Mouse (Mus musculus) myocyte (in vitro differentiated cells): Measurements from ENCODE around the gene Rpl22. TPM values are rescaled to one million over a fixed set of nuclear protein-coding genes. Genes with fewer than 3 reads are reported as not detected.

Experiments
- H3K27me3 ChIP-seq: one replicate; pipeline ENCODE4 v1.6.1; 2011; ENCODE audit not compliant: control insufficient read depth, insufficient read depth, insufficient read length
- H3K36me3 ChIP-seq: one replicate; pipeline ENCODE4 v1.6.1; 2011; ENCODE audit not compliant: control insufficient read depth, insufficient read depth
- H3K4me2 ChIP-seq: one replicate; pipeline ENCODE4 v1.6.1; 2011; ENCODE audit warnings: low read depth, control low read depth
- H3K4me3 ChIP-seq: one replicate; pipeline ENCODE4 v1.5.1; 2011; ENCODE audit warnings: mild to moderate bottlenecking, control low read depth, moderate library complexity
- H3K79me2 ChIP-seq: one replicate; pipeline ENCODE4 v1.6.1; 2011; ENCODE audit not compliant: control insufficient read depth, insufficient read depth
- H3ac ChIP-seq: one replicate; pipeline ENCODE4 v1.6.1; 2011; ENCODE audit not compliant: control insufficient read depth, insufficient read length
- CEBPB ChIP-seq: IDR thresholded peaks from 2 replicates; pipeline ENCODE4 v1.6.1; 2011; ENCODE audit warnings: mild to moderate bottlenecking, moderate library complexity; ENCODE audit not compliant: poor library complexity, insufficient read depth, severe bottlenecking
- E2F4 ChIP-seq: IDR thresholded peaks from one replicate; pipeline ENCODE4 v1.6.1; 2011; ENCODE audit warnings: mild to moderate bottlenecking, control low read depth, moderate library complexity; ENCODE audit not compliant: insufficient read depth
- MAX ChIP-seq: IDR thresholded peaks from one replicate; pipeline ENCODE4 v1.6.1; 2011; ENCODE audit warnings: low read depth, mild to moderate bottlenecking, control low read depth
- MYOD1 ChIP-seq, 3 experiments: IDR thresholded peaks; one replicate each; pipeline ENCODE4 v1.6.1; 2011; ENCODE audit warnings: control low read depth in 2 of 3, low read depth in 2 of 3, mild to moderate bottlenecking in 2 of 3, moderate library complexity in 1 of 3; ENCODE audit not compliant: insufficient read length in 2 of 3, control insufficient read depth in 1 of 3
- MYOG ChIP-seq, 3 experiments: IDR thresholded peaks; one replicate each; pipeline ENCODE4 v1.6.1; 2011; ENCODE audit warnings: control low read depth in 2 of 3, low read depth in 2 of 3, mild to moderate bottlenecking in 2 of 3; ENCODE audit not compliant: insufficient read length in 2 of 3, control insufficient read depth in 1 of 3, insufficient read depth in 1 of 3
- POLR2A ChIP-seq: IDR thresholded peaks from one replicate; pipeline ENCODE4 v1.6.1; 2011; ENCODE audit warnings: low read depth, mild to moderate bottlenecking, control low read depth, moderate library complexity; ENCODE audit not compliant: insufficient read length
- POLR2AphosphoS2 ChIP-seq: IDR thresholded peaks from one replicate; pipeline ENCODE4 v1.6.1; 2011; ENCODE audit warnings: low read depth, control low read depth; ENCODE audit not compliant: insufficient read length
- REST ChIP-seq: IDR thresholded peaks from one replicate; pipeline ENCODE4 v1.6.1; 2011; ENCODE audit warnings: mild to moderate bottlenecking, control low read depth, moderate library complexity; ENCODE audit not compliant: insufficient read depth, insufficient read length
- SRF ChIP-seq: IDR thresholded peaks from one replicate; pipeline ENCODE4 v1.6.1; 2011; ENCODE audit warnings: low read depth; ENCODE audit not compliant: control insufficient read depth, insufficient read length
- TCF12 ChIP-seq: IDR thresholded peaks from one replicate; pipeline ENCODE4 v1.6.1; 2011; ENCODE audit warnings: mild to moderate bottlenecking, control low read depth; ENCODE audit not compliant: poor library complexity, insufficient read depth, severe bottlenecking
- TCF3 ChIP-seq: IDR thresholded peaks from one replicate; pipeline ENCODE4 v1.6.1; 2011; ENCODE audit warnings: low read depth, control low read depth; ENCODE audit not compliant: insufficient read length
- USF1 ChIP-seq: IDR thresholded peaks from one replicate; pipeline ENCODE4 v1.6.1; 2011; ENCODE audit warnings: low read depth, mild to moderate bottlenecking, control low read depth, moderate library complexity
- polyA plus RNA-seq: library from polyadenylated mRNA; unstranded; fragments of >200 nt; fragmentation: generic; extraction: Trizol; gene quantifications from one replicate; pipeline ENCODE4 v1.2.1, GENCODE M21; 2012; ENCODE audit warnings: missing spikeins

Rpl22 gene
- polyA plus RNA-seq, 1 experiment, result 1,218 TPM

DNA sequence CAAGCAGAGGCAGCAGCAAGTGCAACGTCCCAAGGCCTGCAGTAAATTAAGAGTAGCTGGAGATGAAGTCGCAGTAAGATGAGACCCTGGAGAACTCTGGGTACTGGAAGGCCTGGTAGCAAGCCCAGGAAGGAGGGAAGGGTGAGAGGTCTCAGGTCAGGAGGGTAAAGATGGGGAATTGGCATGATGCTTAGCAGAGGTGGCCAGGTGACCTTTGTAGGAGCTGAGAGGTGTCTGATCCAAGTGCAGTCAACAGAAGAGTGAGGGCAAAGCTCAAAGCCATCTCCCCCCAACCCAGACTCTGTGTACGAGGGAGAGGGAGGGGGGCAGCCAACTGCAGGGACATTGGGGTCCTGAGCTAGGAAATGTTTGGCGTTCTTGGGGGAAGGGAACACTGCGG is 4.1 kb upstream of the Rpl22 start:
- Histone ChIP-seq H3K4me3 (no peak overlapping the region), H3K4me2 (no peak overlapping the region), H3K36me3 (no peaks in the 10 kb centered on the region), H3ac (no peak overlapping the region), H3K79me2 (peaks cover 8% of the 10 kb centered on the region), H3K27me3 (no peaks in the 10 kb centered on the region)
- no peak for TF ChIP-seq TCF3

DNA sequence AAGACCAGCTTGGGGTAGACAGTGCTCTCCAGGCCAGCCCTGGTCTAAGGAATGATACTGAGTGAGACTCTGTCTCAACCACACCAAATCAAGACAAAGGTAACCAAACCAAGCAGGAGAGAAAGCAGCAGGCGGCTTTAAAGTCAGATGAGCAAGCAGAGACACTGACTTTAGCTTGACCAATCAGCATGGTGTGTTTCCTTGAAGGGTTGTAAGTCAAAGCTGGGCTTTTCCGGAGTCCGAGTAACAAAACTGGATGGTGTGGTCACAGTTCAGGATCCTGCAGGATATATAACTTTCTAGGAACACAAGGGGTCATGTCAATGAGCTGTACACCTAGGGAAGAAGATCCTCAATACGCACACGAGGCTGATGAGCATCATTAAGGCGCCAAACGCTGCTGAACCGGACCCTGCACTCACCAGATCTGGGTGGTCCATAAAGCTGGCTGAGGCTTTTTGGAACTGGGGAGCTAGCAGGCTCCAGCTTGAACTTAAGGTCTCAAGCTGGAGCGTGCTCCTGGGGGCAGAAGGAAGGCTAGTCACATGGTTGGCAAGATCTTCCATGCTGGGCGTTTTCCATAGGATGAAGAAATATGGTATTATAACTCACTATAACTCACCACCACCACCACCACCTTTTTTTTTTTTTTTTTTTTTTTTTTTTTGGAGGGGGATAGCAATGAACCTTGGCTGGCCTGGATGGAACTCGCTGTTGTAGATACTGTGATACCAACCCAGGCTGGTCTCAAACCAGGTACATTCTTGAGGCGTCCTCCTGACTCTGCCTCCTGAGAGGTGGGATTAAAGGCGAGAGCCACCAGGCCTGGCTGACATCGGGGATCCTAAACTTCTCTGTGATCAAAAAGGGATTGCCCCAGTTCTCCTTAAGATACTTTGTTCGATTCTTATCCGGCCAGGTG is 640 bp upstream of the Rpl22 start:
- TF ChIP-seq MYOG (IDR thresholded peaks at IDR 0.05; ENCODE audit: control insufficient read depth in 1 of 3, insufficient read depth in 1 of 3, insufficient read length in 2 of 3, low read depth in 2 of 3) (no peak), SRF (no peak), MAX (no peak), TCF3 (no peak), POLR2A (no peak), MYOD1 (IDR thresholded peaks at IDR 0.05; ENCODE audit: control insufficient read depth in 1 of 3, insufficient read length in 2 of 3, low read depth in 2 of 3) (no peak)
- H3ac ChIP-seq, result peak overlapping the region; percentile 58
- peaks cover 12% of the 10 kb centered on the region for H3K36me3 ChIP-seq
- peaks cover 42% of the 10 kb centered on the region for H3K79me2 ChIP-seq
- no peaks in the 10 kb centered on the region for H3K27me3 ChIP-seq
- peak overlapping the region; percentile 75 for H3K4me2 ChIP-seq
- H3K4me3 ChIP-seq, result peak overlapping the region; percentile 82

DNA sequence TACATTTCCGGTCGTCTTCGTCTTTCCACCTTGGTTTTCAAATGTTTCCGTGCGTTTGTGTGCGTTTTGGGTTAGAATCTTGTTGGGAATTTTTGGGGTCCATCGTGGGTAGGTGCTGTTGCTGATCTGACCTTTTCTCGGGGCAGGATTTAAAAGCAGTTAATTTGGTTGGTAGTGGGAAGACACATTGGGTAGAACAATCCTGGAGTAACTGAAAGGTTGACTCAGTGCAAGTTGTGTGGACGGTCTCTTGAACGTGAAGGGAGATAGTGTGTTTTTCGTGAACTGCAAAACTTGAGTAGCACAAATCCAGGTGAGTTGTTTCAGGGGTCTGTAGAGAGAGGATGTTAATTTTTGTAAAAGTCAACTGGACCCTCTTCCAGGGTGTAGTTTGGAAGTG is 1.0 kb downstream of the Rpl22 start:
- Histone ChIP-seq H3ac (peak overlapping the region; percentile 58), H3K27me3 (no peaks in the 10 kb centered on the region), H3K79me2 (peaks cover 48% of the 10 kb centered on the region), H3K4me3 (peak overlapping the region; percentile 82), H3K4me2 (peak overlapping the region; percentile 94), H3K36me3 (peaks cover 23% of the 10 kb centered on the region)
- TF ChIP-seq MYOD1 (IDR thresholded peaks at IDR 0.05; ENCODE audit: control insufficient read depth in 1 of 3, insufficient read length in 2 of 3, low read depth in 2 of 3) (no peak), MAX (no peak), CEBPB (no peak), MYOG (IDR thresholded peaks at IDR 0.05; ENCODE audit: control insufficient read depth in 1 of 3, insufficient read depth in 1 of 3, insufficient read length in 2 of 3, low read depth in 2 of 3) (no peak), POLR2A (no peak), USF1 (no peak), SRF (no peak), TCF3 (no peak), TCF12 (no peak), REST (no peak), POLR2AphosphoS2 (no peak), E2F4 (no peak)

DNA sequence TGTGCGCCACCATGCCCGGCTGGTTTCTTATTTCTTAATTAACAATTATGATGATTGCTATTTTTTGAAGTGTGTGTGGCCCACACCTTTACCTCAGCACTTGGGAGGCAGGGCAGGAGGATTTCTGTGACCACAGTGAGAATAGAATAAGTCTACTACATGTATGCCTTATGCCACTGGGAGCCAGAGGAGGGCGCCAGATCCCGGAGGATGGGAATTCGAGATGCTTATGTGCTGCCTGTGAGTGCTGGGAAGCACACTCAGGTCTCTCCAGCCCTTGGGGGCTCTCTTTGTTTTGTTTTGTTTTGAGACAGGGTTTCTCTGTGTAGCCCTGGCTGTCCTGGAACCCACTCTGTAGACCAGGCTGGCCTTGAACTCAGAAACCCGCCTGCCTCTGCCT is 3.1 kb downstream of the Rpl22 start:
- Histone ChIP-seq H3K27me3 (no peaks in the 10 kb centered on the region), H3K79me2 (peaks cover 48% of the 10 kb centered on the region), H3K4me2 (no peak overlapping the region), H3K36me3 (peaks cover 36% of the 10 kb centered on the region), H3ac (no peak overlapping the region), H3K4me3 (no peak overlapping the region)
- TF ChIP-seq TCF12, result no peak
- no peak for TF ChIP-seq MYOG (IDR thresholded peaks at IDR 0.05; ENCODE audit: control insufficient read depth in 1 of 3, insufficient read depth in 1 of 3, insufficient read length in 2 of 3, low read depth in 2 of 3)
- no peak for TF ChIP-seq MAX
- no peak for TF ChIP-seq USF1
- no peak for TF ChIP-seq POLR2AphosphoS2
- TF ChIP-seq SRF, result no peak
- no peak for TF ChIP-seq MYOD1 (IDR thresholded peaks at IDR 0.05; ENCODE audit: control insufficient read depth in 1 of 3, insufficient read length in 2 of 3, low read depth in 2 of 3)
- no peak for TF ChIP-seq CEBPB
- TF ChIP-seq POLR2A, result no peak
- no peak for TF ChIP-seq REST
- TF ChIP-seq E2F4, result no peak
- TF ChIP-seq TCF3, result no peak

DNA sequence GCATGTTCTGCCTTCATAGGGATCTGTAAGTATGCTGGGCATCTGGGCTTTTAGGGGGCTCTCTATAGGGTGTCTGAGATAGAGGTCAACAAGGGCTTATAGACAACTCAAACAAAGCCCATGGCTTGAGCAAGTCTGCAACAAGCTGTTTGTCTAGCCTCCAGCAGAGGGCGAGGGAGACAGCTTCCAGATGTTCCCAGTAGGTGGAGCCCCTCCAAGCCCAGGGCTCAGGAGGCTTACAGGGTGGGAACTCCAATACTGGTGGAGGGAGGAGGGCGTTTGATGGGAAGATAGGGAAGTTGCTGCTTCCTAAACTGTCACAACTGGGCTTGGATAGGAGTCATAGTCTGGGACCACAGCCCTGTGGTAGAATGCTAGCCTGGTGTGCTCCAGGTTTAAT is 7.4 kb downstream of the Rpl22 start:
- H3ac ChIP-seq, result no peak overlapping the region
- TF ChIP-seq E2F4, result no peak
- no peak for TF ChIP-seq MAX
- TF ChIP-seq CEBPB, result no peak
- no peak for TF ChIP-seq TCF12
- no peak for TF ChIP-seq USF1
- no peak for TF ChIP-seq TCF3
- no peak for TF ChIP-seq POLR2A
- TF ChIP-seq MYOG (IDR thresholded peaks at IDR 0.05; ENCODE audit: control insufficient read depth in 1 of 3, insufficient read depth in 1 of 3, insufficient read length in 2 of 3, low read depth in 2 of 3), result no peak
- TF ChIP-seq MYOD1 (IDR thresholded peaks at IDR 0.05; ENCODE audit: control insufficient read depth in 1 of 3, insufficient read length in 2 of 3, low read depth in 2 of 3), result no peak
- no peak for TF ChIP-seq SRF
- TF ChIP-seq REST, result no peak
- no peak for TF ChIP-seq POLR2AphosphoS2
- H3K4me3 ChIP-seq, result no peak overlapping the region
- peaks cover 53% of the 10 kb centered on the region for H3K36me3 ChIP-seq
- H3K27me3 ChIP-seq, result no peaks in the 10 kb centered on the region
- H3K4me2 ChIP-seq, result no peak overlapping the region
- H3K79me2 ChIP-seq, result peaks cover 25% of the 10 kb centered on the region
